Mouse (Mus musculus): ENCODE measurements around the gene Tsc1. TPM values are rescaled to one million over a fixed set of nuclear protein-coding genes. Genes with fewer than 3 reads are reported as not detected.

The Tsc1 gene
- polyA plus RNA-seq (2014; fragmentation: Nextera tagmentation; extraction: Ambion mirVana): 17.2 and 19.4 TPM in 2 replicates

- Histone ChIP-seq H3K4me1 (replicated peaks; ENCODE audit: control insufficient read depth, insufficient read depth, low read length) (peaks cover 24% of the 10 kb centered on the region), H3K9me3 (ENCODE audit: control insufficient read depth, low read length) (no peaks in the 10 kb centered on the region), H3K9ac (ENCODE audit: low read length) (peak within 1 kb of the TSS; percentile 86), H3K27me3 (replicated peaks; ENCODE audit: control insufficient read depth, insufficient read depth, low read length) (no peaks in the 10 kb centered on the region), H3K36me3 (ENCODE audit: control insufficient read depth, insufficient read depth, low read length) (no peaks in the 10 kb centered on the region), H3K27ac (ENCODE audit: low read depth) (peak within 1 kb of the TSS; percentile 88), H3K4me3 (ENCODE audit: low read depth, low read length) (peak within 1 kb of the TSS; percentile 97), H3K4me2 (ENCODE audit: low read length) (peak within 1 kb of the TSS; percentile 88)
- DNase-seq (ENCODE audit: low spot score): peak; percentile 97
- 2% methylated on average over 40 of the region's 47 CpGs for WGBS
- peak; percentile 93 for ATAC-seq (replicated peaks; ENCODE audit: low FRiP score, low TSS enrichment, low read depth)
Observed at GRCm38 (mm10) chr2:28640461-28641424, at the start of gene Tsc1. Gene Tsc1, plus strand, starts transcription at chr2:28641228.

DNA sequence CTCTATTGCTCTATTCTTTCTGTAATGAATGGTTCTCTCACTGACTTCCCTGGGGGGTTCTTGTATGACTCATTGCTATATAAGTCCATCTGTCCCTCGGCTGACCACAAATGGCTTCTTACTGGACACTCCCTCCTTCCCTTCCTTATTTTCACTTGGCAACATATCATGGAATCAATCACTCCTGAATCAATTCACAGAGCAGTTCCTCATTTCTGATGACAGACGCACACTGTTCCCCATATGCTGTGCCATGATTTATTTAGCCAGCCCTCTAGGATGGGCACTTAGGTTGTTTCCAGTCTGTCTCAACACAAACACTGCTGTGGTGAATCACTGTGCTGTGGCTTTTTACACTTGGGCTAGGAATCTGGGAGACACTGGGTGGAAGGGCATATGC is 49.5 kb upstream of the Tsc1 start:
- Histone ChIP-seq H3K27ac (ENCODE audit: low read depth) (no peak overlapping the region), H3K9me3 (ENCODE audit: control insufficient read depth, low read length) (no peaks in the 10 kb centered on the region), H3K27me3 (replicated peaks; ENCODE audit: control insufficient read depth, insufficient read depth, low read length) (no peaks in the 10 kb centered on the region), H3K9ac (ENCODE audit: low read length) (no peak overlapping the region), H3K4me2 (ENCODE audit: low read length) (no peak overlapping the region), H3K4me3 (ENCODE audit: low read depth, low read length) (no peak overlapping the region), H3K4me1 (replicated peaks; ENCODE audit: control insufficient read depth, insufficient read depth, low read length) (no peaks in the 10 kb centered on the region), H3K36me3 (ENCODE audit: control insufficient read depth, insufficient read depth, low read length) (no peaks in the 10 kb centered on the region)
- no peak for ATAC-seq (replicated peaks; ENCODE audit: low FRiP score, low TSS enrichment, low read depth)
- DNase-seq (ENCODE audit: low spot score): no peak
- WGBS: 74% methylated on average over 2 of the region's 2 CpGs

GRCm38 (mm10) chr2:28592809-28593208 is 48.2 kb upstream of the Tsc1 start:
- Histone ChIP-seq H3K4me3 (ENCODE audit: low read depth, low read length) (no peak overlapping the region), H3K4me2 (ENCODE audit: low read length) (peak overlapping the region; percentile 28), H3K27ac (ENCODE audit: low read depth) (no peak overlapping the region), H3K9me3 (ENCODE audit: control insufficient read depth, low read length) (no peaks in the 10 kb centered on the region), H3K27me3 (replicated peaks; ENCODE audit: control insufficient read depth, insufficient read depth, low read length) (no peaks in the 10 kb centered on the region), H3K4me1 (replicated peaks; ENCODE audit: control insufficient read depth, insufficient read depth, low read length) (no peaks in the 10 kb centered on the region), H3K36me3 (ENCODE audit: control insufficient read depth, insufficient read depth, low read length) (no peaks in the 10 kb centered on the region), H3K9ac (ENCODE audit: low read length) (no peak overlapping the region)
- peak; percentile 74 for DNase-seq (ENCODE audit: low spot score)
- WGBS: 8% methylated on average over 15 of the region's 15 CpGs
- ATAC-seq (replicated peaks; ENCODE audit: low FRiP score, low TSS enrichment, low read depth): no peak

GRCm38 (mm10) chr2:28596021-28596420 is 45.0 kb upstream of the Tsc1 start:
- ATAC-seq (replicated peaks; ENCODE audit: low FRiP score, low TSS enrichment, low read depth): no peak
- Histone ChIP-seq H3K27me3 (replicated peaks; ENCODE audit: control insufficient read depth, insufficient read depth, low read length) (no peaks in the 10 kb centered on the region), H3K9me3 (ENCODE audit: control insufficient read depth, low read length) (no peaks in the 10 kb centered on the region), H3K4me2 (ENCODE audit: low read length) (no peak overlapping the region), H3K9ac (ENCODE audit: low read length) (no peak overlapping the region), H3K36me3 (ENCODE audit: control insufficient read depth, insufficient read depth, low read length) (no peaks in the 10 kb centered on the region), H3K4me1 (replicated peaks; ENCODE audit: control insufficient read depth, insufficient read depth, low read length) (peaks cover 13% of the 10 kb centered on the region), H3K4me3 (ENCODE audit: low read depth, low read length) (no peak overlapping the region), H3K27ac (ENCODE audit: low read depth) (no peak overlapping the region)
- 79% methylated on average over 7 of the region's 7 CpGs for WGBS
- DNase-seq (ENCODE audit: low spot score): no peak

DNA sequence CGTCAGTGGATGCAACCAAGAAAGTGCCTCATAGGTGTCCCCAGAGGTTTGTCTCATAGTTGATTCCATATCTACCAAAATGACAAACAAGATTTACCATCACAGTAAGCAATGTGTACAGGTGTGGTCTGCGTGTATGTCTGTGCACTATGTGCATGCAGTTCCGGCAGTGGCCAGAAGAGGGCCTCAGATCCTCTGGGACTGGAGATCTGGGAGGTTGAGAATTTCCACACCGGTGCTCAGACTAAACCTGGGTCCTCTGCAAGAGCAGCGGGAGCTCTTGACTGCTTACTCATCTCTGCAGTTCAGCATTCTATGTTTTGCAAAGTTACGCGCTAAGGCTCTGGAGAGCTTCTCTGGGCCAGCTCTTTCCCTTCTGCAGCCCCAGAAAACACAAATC is 44.0 kb upstream of the Tsc1 start:
- Histone ChIP-seq H3K9me3 (ENCODE audit: control insufficient read depth, low read length) (no peaks in the 10 kb centered on the region), H3K4me2 (ENCODE audit: low read length) (no peak overlapping the region), H3K9ac (ENCODE audit: low read length) (no peak overlapping the region), H3K4me3 (ENCODE audit: low read depth, low read length) (no peak overlapping the region), H3K36me3 (ENCODE audit: control insufficient read depth, insufficient read depth, low read length) (no peaks in the 10 kb centered on the region), H3K27me3 (replicated peaks; ENCODE audit: control insufficient read depth, insufficient read depth, low read length) (no peaks in the 10 kb centered on the region), H3K4me1 (replicated peaks; ENCODE audit: control insufficient read depth, insufficient read depth, low read length) (peaks cover 13% of the 10 kb centered on the region), H3K27ac (ENCODE audit: low read depth) (no peak overlapping the region)
- WGBS: 88% methylated on average over 7 of the region's 7 CpGs
- DNase-seq (ENCODE audit: low spot score): no peak
- no peak for ATAC-seq (replicated peaks; ENCODE audit: low FRiP score, low TSS enrichment, low read depth)

- no peaks in the 10 kb centered on the region for H3K36me3 ChIP-seq (ENCODE audit: control insufficient read depth, insufficient read depth, low read length)
- ATAC-seq (replicated peaks; ENCODE audit: low FRiP score, low TSS enrichment, low read depth): peak; percentile 40; the same call in 1 of the 2 replicates
- DNase-seq (ENCODE audit: low spot score): no peak
- no peaks in the 10 kb centered on the region for H3K9me3 ChIP-seq (ENCODE audit: control insufficient read depth, low read length)
- peaks cover 13% of the 10 kb centered on the region for H3K4me1 ChIP-seq (replicated peaks; ENCODE audit: control insufficient read depth, insufficient read depth, low read length)
- H3K4me3 ChIP-seq (ENCODE audit: low read depth, low read length): no peak overlapping the region
- no peak overlapping the region for H3K4me2 ChIP-seq (ENCODE audit: low read length)
- no peak overlapping the region for H3K27ac ChIP-seq (ENCODE audit: low read depth)
- 70% methylated on average over 7 of the region's 7 CpGs for WGBS
- H3K9ac ChIP-seq (ENCODE audit: low read length): no peak overlapping the region
- H3K27me3 ChIP-seq (replicated peaks; ENCODE audit: control insufficient read depth, insufficient read depth, low read length): no peaks in the 10 kb centered on the region
Observed at GRCm38 (mm10) chr2:28597733-28598547, 43.1 kb upstream of the Tsc1 start.

GRCm38 (mm10) chr2:28598692-28599568 is 42.1 kb upstream of the Tsc1 start:
- Histone ChIP-seq H3K36me3 (ENCODE audit: control insufficient read depth, insufficient read depth, low read length) (no peaks in the 10 kb centered on the region), H3K4me2 (ENCODE audit: low read length) (no peak overlapping the region), H3K9me3 (ENCODE audit: control insufficient read depth, low read length) (no peaks in the 10 kb centered on the region), H3K4me1 (replicated peaks; ENCODE audit: control insufficient read depth, insufficient read depth, low read length) (peaks cover 13% of the 10 kb centered on the region), H3K27ac (ENCODE audit: low read depth) (peak overlapping the region; percentile 38; the same call in 1 of the 2 replicates), H3K4me3 (ENCODE audit: low read depth, low read length) (no peak overlapping the region), H3K27me3 (replicated peaks; ENCODE audit: control insufficient read depth, insufficient read depth, low read length) (no peaks in the 10 kb centered on the region), H3K9ac (ENCODE audit: low read length) (no peak overlapping the region)
- DNase-seq (ENCODE audit: low spot score): no peak
- ATAC-seq (replicated peaks; ENCODE audit: low FRiP score, low TSS enrichment, low read depth): no peak
- WGBS: 61% methylated on average over 12 of the region's 12 CpGs

DNA sequence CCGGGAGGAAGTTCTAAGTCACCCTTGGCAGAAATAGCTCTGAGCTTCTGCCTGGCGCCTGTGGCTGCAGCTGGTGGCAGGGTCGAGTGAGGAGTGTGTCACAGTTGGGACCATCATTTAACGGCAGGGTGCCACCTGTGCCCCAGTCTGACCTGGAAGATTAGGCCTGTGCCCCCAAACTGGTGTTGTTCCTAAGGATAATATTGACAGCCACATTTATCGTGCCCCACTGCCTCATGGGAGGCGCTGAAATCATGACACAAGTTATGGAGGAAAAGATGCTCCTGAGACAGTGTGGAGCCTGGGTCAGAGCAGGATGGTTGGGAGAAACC is 41.5 kb upstream of the Tsc1 start:
- no peak for ATAC-seq (replicated peaks; ENCODE audit: low FRiP score, low TSS enrichment, low read depth)
- H3K36me3 ChIP-seq (ENCODE audit: control insufficient read depth, insufficient read depth, low read length): no peaks in the 10 kb centered on the region
- H3K4me3 ChIP-seq (ENCODE audit: low read depth, low read length): no peak overlapping the region
- no peak for DNase-seq (ENCODE audit: low spot score)
- no peaks in the 10 kb centered on the region for H3K27me3 ChIP-seq (replicated peaks; ENCODE audit: control insufficient read depth, insufficient read depth, low read length)
- H3K4me1 ChIP-seq (replicated peaks; ENCODE audit: control insufficient read depth, insufficient read depth, low read length): peaks cover 13% of the 10 kb centered on the region
- H3K9me3 ChIP-seq (ENCODE audit: control insufficient read depth, low read length): no peaks in the 10 kb centered on the region
- whole genome bisulfite sequencing: 78% methylated on average over 6 of the region's 6 CpGs
- no peak overlapping the region for H3K9ac ChIP-seq (ENCODE audit: low read length)
- no peak overlapping the region for H3K4me2 ChIP-seq (ENCODE audit: low read length)
- H3K27ac ChIP-seq (ENCODE audit: low read depth): no peak overlapping the region
